Mouse (Mus musculus) liver, embryonic 16.5 days (tissue): ENCODE measurements around the gene Ctse. TPM values are rescaled to one million over a fixed set of nuclear protein-coding genes. Genes with fewer than 3 reads are reported as not detected.

Experiments used
- ATAC-seq: fragments of 200-750 bp; cut with Nextera tagmentation; 2 replicates; pipeline ENCODE4 v1.8.0; 2017; ENCODE audit warnings: low read depth, mild to moderate bottlenecking, moderate number of reproducible peaks, moderate library complexity
- H3K27ac ChIP-seq: fragments of 300-500 bp; sonication (generic); 2 replicates; pipeline ENCODE4 v1.5.1; 2014; ENCODE audit warnings: mild to moderate bottlenecking, low read length
- H3K27me3 ChIP-seq: fragments of 300-500 bp; sonication (generic); 2 replicates; pipeline ENCODE4 v1.6.1; 2014; ENCODE audit warnings: low read depth, low read length, mixed read lengths; ENCODE audit not compliant: control insufficient read depth, insufficient read depth
- H3K36me3 ChIP-seq: fragments of 300-500 bp; sonication (generic); 2 replicates; pipeline ENCODE4 v1.6.1; 2014; ENCODE audit warnings: mild to moderate bottlenecking; ENCODE audit not compliant: control insufficient read depth, insufficient read depth
- H3K4me1 ChIP-seq: fragments of 300-500 bp; sonication (generic); 2 replicates; pipeline ENCODE4 v1.6.1; 2014; ENCODE audit warnings: low read depth, low read length, mixed read lengths; ENCODE audit not compliant: control insufficient read depth
- H3K4me2 ChIP-seq: fragments of 300-500 bp; sonication (generic); 2 replicates; pipeline ENCODE4 v1.6.1; 2014; ENCODE audit warnings: low read depth, low read length, mixed read lengths
- H3K4me3 ChIP-seq: fragments of 300-500 bp; sonication (generic); 2 replicates; pipeline ENCODE4 v1.5.1; 2014; ENCODE audit warnings: low read depth, mild to moderate bottlenecking, low read length
- H3K9ac ChIP-seq: fragments of 300-500 bp; sonication (generic); 2 replicates; pipeline ENCODE4 v1.6.1; 2014; ENCODE audit warnings: low read depth, low read length
- H3K9me3 ChIP-seq: fragments of 300-500 bp; sonication (generic); replicated peaks from 2 replicates; pipeline ENCODE4 v1.6.1; 2016; ENCODE audit warnings: low read length; ENCODE audit not compliant: control insufficient read depth
- WGBS: fragments of 180-500 bp; shearing (Covaris S2); extraction: QIAGEN DNeasy Blood & Tissue Kit; methylation state at CpG from one replicate; pipeline ENCODE4 v1.1.7; 2014; ENCODE audit not compliant: insufficient replicate concordance; 5-methylcytosine and 5-hydroxymethylcytosine counted together
- polyA plus RNA-seq: library from polyadenylated mRNA; unstranded; fragments of >200 nt; fragmentation: Nextera tagmentation; extraction: Ambion mirVana; gene quantifications from 2 replicates; pipeline ENCODE4 v1.2.1, GENCODE M21; 2015

Gene Ctse
- polyA plus RNA-seq, 1 experiment from 2014 or later = 33.8 TPM

DNA sequence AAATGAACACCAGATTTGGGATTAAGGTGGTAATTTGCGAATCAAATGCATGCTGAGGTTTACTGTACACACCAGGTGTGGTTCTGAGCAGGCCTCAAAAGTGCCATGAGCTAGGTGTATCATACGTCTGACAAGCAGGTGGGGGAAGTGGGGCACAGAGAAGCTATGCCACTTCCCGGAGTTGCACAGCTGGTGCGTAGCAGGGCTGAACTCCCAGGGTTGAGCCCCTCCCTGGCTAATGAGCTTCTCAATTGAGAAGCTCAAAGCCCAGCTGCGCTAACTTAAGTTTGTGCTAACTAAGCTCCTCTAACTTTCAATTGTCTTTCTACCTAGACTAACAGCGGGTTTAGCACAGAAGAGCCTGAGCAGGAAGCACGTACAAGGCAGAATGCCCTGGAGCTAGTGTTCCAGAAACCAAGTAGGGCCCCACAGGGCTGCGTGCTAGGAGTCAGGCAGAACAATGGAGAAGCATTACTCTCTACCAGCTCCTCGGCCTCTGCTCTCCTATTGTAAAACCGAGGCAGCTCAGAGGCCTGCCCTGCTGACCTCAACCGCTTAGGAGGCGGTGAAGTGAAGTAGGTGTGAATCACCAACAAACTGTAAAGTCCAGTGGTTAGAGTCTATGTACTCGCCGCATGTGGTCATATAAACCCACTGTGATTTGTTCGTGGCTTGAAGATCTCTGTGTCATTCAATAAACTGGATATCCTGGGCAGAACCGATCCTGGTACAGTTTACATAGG lies 81.0 kb downstream of the Ctse start:
- H3K27me3 ChIP-seq = no peaks in the 10 kb centered on the region
- H3K9ac ChIP-seq = no peak overlapping the region
- ATAC-seq = no peak
- no peaks in the 10 kb centered on the region for H3K9me3 ChIP-seq
- no peak overlapping the region for H3K4me3 ChIP-seq
- 61% methylated on average over 16 of the region's 16 CpGs for WGBS
- no peak overlapping the region for H3K4me2 ChIP-seq
- H3K4me1 ChIP-seq = no peaks in the 10 kb centered on the region
- H3K36me3 ChIP-seq = no peaks in the 10 kb centered on the region
- H3K27ac ChIP-seq = no peak overlapping the region

DNA sequence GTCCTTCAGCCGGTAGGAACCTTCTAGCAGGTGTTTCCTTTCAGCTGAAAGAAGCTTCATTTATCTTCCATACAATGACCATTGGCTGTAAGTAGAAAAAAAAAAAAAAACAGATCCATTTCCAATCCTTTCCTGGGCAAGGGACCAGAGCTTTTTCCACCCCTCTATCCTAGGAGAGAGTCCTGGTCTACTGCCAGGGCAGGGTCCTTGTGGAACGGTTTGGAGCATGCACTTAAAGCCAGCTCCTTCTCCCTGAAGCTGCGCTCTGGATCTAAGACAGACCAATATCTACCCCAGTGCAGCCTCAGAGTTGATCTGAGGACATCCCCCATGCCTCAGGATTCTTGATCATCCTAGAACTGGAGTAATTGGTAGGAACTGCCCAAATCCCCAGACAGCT lies 83.9 kb downstream of the Ctse start:
- H3K9me3 ChIP-seq = no peaks in the 10 kb centered on the region
- no peaks in the 10 kb centered on the region for H3K4me1 ChIP-seq
- 54% methylated on average over 3 of the region's 3 CpGs for WGBS
- ATAC-seq = no peak
- no peak overlapping the region for H3K4me2 ChIP-seq
- H3K4me3 ChIP-seq = no peak overlapping the region
- no peaks in the 10 kb centered on the region for H3K36me3 ChIP-seq
- H3K27ac ChIP-seq = no peak overlapping the region
- H3K27me3 ChIP-seq = no peaks in the 10 kb centered on the region
- H3K9ac ChIP-seq = no peak overlapping the region

DNA sequence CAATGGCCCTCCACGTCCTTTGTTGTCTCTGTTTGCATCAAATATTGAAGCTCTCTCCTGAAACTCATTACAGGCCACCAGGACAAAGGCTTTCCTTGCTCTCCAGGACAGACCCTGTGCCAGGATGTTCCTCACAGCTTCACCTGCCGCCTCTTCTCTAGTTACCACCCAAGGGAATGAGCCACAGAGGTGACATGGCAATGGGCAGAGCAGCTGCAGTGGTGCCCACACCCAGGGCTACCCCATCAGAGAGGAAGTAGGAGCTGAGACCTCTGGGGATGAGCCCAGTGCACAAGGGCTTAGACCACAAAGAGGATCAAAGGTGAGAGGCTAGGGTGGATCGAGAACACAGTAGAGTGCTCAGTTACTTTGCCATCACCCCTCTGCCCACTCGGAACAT lies 85.4 kb downstream of the Ctse start:
- Histone ChIP-seq H3K36me3 (no peaks in the 10 kb centered on the region), H3K4me2 (no peak overlapping the region), H3K9ac (no peak overlapping the region), H3K9me3 (no peaks in the 10 kb centered on the region), H3K27ac (no peak overlapping the region), H3K27me3 (no peaks in the 10 kb centered on the region), H3K4me3 (no peak overlapping the region), H3K4me1 (no peaks in the 10 kb centered on the region)
- WGBS = 54% methylated on average over 4 of the region's 4 CpGs
- no peak for ATAC-seq

Other genes with a start within 250 kb of the Ctse start
- gene Srgap2, start 111.0 kb upstream of the Ctse start, polyA plus RNA-seq = 3.7 and 5.3 TPM in 2 replicates
- gene Fam72a, start 110.4 kb upstream of the Ctse start, polyA plus RNA-seq = 0.97 and 1.3 TPM in 2 replicates
- not detected in 2 replicates for gene Avpr1b, start 39.1 kb upstream of the Ctse start, polyA plus RNA-seq
- gene Rab7b, start 50.4 kb downstream of the Ctse start, polyA plus RNA-seq = 0.96 and 1.3 TPM in 2 replicates
- 0.06 TPM in 1 of 2 replicates, not detected in the other for gene Slc26a9, start 105.7 kb downstream of the Ctse start, polyA plus RNA-seq
- gene Pm20d1, start 159.1 kb downstream of the Ctse start, polyA plus RNA-seq = 5.4 and 6.4 TPM in 2 replicates
- gene Slc41a1, start 189.2 kb downstream of the Ctse start, polyA plus RNA-seq = 1.0 and 1.2 TPM in 2 replicates
- 9.4 and 10.0 TPM in 2 replicates for gene Rab29, start 228.9 kb downstream of the Ctse start, polyA plus RNA-seq